Mouse (Mus musculus) neural tube, postnatal 0 days (tissue): ENCODE data around the gene Eif2s2. TPM values are rescaled to one million over a fixed set of nuclear protein-coding genes. Genes with fewer than 3 reads are reported as not detected.

Experiments used
- polyA plus RNA-seq: library from polyadenylated mRNA; unstranded; fragments of >200 nt; fragmentation: Nextera tagmentation; extraction: Ambion mirVana; gene quantifications from 2 replicates; pipeline ENCODE4 v1.2.1, GENCODE M21; 2015

The Eif2s2 gene
- 77.3 and 83.2 TPM in 2 replicates for polyA plus RNA-seq

GRCm38 (mm10) chr2:154892201-154893044 lies at the start of gene Eif2s2:
Gene Eif2s2 (minus strand): TSS chr2:154892935.

Other genes starting within 250 kb of the Eif2s2 start
- 42.5 and 47.9 TPM in 2 replicates for gene Chmp4b, start 241.2 kb downstream of the Eif2s2 start, polyA plus RNA-seq
- gene Gm14214, start 122.9 kb downstream of the Eif2s2 start, polyA plus RNA-seq, result not detected in 2 replicates
- 19.6 and 20.1 TPM in 2 replicates for gene Raly, start 101.8 kb downstream of the Eif2s2 start, polyA plus RNA-seq
- 0.51 and 0.57 TPM in 2 replicates for gene a, start 101.5 kb downstream of the Eif2s2 start, polyA plus RNA-seq
- 0.09 TPM in 1 of 2 replicates, not detected in the other for gene Gm14226, start 125.3 kb upstream of the Eif2s2 start, polyA plus RNA-seq
- gene Ahcy, start 181.6 kb upstream of the Eif2s2 start, polyA plus RNA-seq, result 22.3 and 27.8 TPM in 2 replicates
- 24.5 and 30.5 TPM in 2 replicates for gene Itch, start 240.6 kb upstream of the Eif2s2 start, polyA plus RNA-seq